Mouse (Mus musculus) kidney, postnatal 4 days (tissue): Measurements from ENCODE around the gene Exoc6b.
"Not testable (repeated sequence)": the region's sequence is repeated elsewhere in the genome, so short reads cannot be mapped to it uniquely, and the experiment has no call there.

ENCODE experiments used
- DNase-seq, 2 experiments: peaks; one replicate each; pipeline ENCODE4 v3.0.0; 2021; ENCODE audit warnings: mixed read lengths in 2 of 2

Gene Exoc6b

DNA sequence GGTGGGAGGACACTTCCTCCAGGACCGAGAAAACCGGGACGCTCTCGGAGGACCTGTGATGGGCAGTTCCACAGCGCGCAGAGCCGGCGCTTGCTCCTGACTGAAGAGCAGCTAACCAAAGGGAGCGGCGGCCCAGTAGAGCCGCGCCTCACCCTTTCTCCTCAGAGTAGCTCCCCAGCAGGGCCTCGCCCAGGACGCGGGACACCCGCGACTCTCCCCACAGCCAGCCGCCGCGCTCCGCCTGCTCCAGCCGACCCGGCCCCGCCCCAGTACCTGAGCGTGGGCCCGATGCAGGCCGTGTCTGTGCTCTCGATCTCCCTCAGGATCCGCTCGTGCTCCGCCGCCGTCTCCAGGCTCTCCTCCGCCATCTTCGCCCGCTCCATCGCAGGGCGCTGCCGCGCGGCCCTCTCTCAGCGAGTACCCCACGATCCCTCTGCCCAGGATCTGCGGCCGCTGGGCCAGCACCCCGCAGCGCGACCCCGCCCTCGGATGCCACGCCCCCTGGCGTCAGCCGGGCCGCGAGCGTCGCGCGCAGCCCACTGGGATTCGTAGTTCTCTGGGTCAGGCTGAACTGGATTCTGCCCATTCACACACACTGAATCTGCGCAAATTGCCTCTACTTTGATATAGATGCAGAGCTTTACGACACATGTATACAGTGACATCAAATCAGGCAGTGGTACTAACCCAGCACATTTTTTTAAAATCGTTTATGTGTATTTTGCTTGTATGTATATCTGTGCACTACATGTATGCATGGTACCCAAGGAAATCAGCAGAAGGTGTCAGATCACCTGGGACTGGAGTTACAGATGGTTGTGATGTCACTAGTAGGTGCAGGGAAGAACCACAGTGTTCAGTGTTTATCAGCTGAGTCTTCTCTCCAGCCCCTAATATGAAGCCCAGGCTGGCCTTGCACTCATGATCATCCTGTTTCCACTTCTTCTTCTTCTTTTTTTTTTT, at the start of gene Exoc6b:
Gene Exoc6b, minus strand, starts transcription at position 491 of the 963 bp plus-strand sequence.
- peak; percentile 90 to 93 for DNase-seq

DNA sequence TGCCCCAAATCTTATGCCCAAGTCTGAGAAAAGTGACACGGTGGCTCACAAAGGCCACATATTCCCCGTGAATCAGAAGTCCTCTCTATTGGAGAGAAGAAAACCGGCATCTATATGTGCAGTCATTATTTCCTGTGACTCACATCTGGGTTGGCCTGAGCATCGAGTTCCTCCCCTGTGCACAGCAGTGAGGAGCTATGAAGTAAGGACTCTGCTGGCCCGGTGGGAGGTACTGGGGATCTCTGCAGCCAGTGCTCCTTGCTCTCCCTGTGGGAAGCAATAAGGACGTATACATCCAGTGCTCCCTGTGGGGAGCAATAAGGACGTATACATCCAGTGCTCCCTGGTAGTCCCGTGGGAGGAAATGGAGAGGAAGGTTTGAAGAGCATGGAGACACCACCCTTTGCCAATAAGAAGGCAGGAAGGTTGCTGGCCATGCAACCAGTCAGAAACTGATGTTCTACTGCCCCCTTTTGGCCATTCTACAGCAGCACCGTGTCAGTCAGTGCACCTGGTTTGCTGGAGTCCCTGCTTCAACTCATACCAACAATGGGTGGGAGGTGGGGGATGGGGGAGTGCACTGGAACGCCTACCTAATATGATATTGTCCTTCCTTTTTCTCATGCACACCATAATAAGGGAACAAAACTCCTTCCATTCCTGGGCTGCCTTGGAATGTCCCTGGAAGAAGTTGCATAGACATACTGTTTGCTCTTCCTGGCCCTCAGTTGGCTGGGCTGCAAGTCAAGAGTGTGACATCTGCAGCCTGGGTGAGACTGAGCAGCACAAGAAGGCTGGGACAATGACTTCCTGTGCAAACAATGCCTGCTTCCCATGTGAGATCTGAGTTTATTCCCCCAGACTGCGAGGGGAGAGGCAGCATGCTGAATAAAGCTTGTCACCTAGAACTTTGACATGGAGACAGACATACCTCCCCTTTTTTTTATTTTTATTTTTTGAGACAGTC, 48.5 kb upstream of the Exoc6b start:
- DNase-seq, result peak; percentile 47 to 63

DNA sequence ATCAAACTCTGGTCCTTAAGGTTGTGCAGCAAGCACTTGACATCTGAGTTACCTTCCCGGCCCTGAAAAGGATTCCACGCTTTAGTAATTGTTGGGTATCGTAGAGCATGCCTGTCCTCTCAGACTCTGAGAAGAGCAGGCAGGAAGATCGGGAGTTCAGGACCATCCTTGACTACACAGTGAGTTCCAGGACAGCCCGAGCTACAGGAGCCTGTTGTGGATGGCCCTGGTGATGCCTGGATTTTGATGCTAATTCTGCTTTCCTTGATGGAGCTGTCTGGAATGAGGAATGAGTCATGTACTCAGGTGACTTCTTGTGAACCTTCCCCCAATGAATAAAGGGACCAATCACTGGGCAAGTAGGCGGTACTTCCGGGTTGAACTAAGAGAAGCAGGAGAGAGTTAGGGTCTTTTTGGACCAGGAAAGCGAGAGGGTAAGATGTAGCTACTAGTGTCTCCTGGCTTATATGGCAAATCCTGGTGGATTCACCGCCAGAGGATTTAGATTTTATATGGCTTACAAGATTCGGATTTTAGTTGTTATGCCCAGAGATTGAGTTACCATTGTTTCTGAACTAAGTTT, 35.8 kb upstream of the Exoc6b start:
- DNase-seq, result no peak

DNA sequence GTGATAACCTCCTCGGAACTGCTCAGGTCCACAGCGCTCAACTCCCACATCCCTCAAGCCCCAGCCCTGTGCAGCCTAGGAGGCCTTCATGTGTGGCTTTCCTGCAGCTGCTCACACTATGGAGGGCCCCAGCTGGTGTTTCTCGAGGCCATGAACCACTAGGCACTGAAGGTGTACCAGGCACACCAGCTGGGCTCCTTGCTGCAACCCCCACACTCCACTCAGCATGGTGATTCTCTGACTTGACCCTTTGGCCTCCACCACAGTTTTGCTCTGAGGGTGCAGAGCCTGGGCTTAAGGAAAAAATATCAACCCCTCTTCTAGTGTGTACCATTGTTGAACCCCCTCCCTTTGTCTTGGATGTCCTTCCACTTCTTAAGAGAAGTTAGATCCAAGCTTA, 34.0 kb upstream of the Exoc6b start:
- no peak for DNase-seq

DNA sequence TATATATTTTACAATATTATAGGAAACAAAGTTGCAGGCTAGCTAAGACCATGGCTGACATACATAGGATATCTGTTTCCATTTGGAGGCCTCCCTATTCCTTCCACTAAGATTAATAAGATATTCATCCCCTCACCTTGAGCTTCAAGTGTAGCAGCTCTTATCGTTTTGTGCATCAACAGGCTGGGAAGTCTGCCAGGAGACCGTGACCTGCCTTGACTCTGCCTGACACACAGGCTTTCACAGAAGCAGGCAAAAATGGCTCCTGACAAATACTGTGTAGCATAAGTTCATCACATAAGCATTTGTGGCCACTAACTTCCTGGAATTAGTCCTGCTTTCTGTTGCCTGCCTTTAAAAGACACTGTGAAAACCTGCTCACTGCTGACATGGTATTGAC, 27.1 kb upstream of the Exoc6b start:
- DNase-seq, result peak; percentile 26 to 31

DNA sequence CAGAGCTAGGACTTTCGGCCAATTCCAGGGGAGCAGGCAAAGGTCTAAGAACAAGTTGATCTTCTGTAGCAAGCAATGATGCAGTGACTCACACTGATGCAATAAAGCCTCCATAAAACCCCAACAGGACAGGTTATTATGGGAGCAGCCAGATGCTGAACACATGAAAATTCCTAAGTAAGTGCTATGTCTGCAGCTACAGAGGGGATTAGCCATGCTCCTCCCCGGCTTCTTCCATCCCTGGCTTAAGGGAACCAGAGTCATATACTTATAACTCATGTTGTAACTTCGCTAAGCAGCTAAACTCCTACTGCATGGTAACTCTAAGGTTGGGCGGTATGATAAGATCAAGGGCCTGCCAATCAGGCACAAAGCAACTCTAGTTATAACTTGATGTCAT, 18.1 kb upstream of the Exoc6b start:
- DNase-seq, result no peak

DNA sequence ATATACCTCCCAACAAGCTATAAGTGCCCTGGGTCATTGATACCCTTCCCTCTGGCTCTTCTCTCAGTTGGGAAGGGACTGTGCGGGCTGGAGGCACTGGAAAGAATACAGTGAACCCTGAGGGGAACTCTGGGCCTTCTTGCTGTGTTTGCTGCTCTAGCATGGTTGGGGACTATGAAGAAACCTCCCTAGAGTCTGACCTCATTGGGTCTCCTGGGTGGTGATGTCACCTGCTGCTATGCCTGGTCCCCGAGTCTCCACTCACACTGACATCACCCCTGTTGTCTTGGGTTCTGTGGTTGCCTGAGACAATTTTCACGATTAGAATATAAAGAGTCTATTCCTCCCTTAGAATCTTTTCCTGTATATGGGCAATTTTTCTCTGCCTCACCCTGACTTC, 17.3 kb upstream of the Exoc6b start:
- no peak for DNase-seq

DNA sequence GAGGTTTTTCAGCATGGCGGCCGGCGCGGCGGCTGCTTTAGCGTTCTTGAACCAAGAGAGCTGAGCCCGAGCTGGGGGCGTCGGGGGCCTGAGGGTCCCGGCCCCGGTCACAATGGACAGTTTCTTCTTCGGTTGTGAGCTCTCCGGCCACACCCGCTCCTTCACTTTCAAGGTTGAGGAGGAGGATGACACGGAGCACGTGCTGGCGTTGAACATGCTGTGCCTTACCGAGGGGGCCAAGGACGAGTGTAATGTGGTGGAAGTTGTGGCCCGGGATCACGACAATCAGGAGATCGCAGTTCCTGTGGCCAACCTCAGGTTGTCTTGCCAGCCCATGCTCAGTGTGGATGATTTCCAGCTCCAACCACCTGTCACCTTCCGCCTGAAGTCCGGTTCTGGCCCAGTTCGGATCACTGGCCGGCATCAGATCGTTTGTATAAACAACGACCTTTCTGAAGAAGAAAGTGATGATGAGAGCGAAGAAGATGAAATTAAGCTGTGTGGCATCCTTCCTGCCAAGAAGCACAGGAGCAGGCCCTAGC, 6.9 kb upstream of the Exoc6b start:
- DNase-seq, result not testable (repeated sequence)

DNA sequence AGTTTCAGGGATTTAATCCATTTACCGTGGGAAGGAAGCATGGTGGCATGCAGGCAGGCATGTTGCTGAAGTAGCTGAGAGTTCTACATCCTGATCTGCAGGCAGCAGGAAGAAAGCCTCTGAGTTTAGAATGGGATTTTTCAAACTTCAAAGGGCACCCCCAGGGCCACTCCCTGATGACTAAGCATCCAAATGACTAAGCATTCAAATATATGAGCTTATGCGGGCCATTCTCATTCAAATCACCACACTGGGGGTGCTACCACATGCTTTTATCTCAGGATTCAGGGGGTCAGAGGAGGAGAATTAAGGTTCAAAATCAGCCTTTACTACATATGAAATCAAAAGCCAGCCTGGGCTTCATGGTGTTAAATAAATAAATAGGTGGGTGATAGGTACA, 5.7 kb upstream of the Exoc6b start:
- no peak for DNase-seq

DNA sequence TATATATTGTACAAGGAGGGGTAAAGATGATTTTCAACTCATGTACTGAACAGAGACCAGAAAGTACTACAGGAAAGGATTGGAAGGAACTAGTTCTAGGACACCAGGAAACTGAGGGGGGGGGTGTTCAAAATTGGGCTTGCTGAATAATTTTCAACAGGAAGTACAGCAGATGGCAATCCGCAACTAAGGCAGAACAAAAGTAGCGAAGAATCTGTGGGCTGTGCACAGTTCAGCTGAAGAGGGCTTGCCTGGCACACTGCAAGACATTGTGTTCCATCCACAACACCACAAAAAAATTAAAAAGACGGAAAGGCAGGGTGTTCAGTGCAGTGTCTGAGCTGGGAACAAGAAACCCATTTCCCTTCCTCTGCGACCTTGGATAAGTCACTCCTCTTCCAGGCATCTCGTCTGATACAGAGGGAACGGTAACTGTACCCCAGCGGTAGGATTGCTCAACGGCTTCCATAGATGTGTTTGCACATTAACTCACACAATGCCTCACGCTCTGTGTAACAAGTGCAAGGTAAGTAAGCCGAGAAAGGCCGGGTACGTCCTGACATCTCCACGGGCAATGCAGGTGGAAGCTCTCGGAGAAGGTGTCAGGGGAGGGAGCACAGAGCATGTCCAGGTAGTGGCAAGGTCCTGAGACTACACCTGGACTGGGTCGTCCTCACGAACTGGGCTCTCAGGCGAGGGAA, 841 bp downstream of the Exoc6b start:
- DNase-seq, result peak; percentile 16 to 43

DNA sequence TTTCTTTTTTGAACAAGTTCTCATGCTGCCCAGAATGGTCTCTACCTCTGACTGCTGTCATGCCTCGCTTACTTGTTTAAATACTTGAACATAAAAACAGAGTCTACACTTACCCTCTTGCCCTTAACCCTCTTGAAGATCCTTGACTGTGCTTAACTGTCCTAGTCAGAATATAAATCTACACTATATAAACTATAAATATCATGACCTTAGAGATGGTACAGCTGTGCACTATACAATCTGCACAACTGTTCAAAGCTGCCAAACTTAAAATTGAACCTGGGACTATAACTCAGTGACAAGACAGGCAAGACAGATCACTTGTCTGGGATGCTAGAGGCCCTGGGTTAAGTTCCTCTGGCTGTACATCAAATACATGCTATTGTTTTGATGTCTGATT, 11.7 kb downstream of the Exoc6b start:
- DNase-seq, result no peak

DNA sequence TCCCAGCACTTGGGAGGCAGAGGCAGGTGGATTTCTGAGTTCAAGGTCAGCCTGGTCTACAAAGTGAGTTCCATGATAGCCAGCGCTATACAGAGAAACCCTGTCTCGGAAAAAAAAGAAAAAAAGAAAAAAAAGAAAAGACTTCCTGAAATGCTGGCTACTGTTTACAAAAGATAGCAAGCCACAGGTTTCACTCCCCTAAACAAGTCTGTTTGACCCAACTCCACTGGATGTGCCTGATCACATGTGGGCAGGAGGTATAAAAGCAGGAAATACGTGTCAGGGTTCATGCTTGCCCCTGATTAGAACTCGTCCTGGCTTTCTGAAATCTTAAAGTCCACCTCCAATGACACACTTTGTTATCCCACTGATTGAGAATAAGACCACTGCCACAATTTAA, 18.2 kb downstream of the Exoc6b start:
- DNase-seq, result no peak

DNA sequence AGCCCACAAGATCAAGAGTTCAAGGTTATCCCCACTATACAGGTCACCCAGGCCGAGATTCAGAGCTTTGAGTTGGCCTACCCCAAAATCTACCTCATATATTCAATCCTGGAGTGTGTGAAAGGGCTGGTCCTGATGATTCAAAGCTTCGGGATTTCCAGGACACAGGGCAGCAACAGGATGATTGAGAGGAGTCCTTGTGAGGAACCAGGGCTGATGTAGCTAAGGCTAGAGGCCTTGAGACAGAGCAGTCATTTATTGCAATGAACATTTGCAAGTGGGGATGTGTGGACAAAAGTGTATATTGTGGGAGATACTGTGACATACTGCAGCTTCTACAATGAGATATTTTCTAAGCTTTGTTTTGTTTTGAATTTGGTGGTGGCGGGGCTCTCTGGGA, 22.8 kb downstream of the Exoc6b start:
- DNase-seq, result no peak

DNA sequence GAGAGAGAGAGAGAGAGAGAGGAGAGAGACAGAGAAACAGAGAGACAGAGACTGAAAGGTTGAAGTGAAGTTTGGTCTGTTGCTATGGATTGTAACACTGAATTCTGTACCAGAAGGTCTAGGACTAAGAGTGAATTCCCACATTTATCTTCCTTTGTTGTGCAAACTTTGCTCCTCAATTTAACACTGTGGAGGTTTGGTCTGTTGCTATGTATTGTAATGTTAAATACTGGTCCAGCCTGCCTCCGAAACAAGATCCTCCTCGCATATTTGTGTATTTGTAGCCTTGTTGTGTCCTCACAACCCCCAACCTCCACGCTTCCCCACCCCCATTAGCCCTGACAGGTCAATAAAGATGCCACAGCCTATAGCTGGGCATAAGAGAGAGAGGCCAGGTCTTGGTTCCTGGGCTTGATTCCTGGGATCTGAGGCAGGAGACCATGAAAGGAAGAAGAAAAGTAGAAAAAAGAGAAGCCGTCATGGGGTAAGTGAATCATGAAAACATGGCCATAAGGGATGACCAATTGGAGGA, 24.6 kb downstream of the Exoc6b start:
- no peak for DNase-seq

DNA sequence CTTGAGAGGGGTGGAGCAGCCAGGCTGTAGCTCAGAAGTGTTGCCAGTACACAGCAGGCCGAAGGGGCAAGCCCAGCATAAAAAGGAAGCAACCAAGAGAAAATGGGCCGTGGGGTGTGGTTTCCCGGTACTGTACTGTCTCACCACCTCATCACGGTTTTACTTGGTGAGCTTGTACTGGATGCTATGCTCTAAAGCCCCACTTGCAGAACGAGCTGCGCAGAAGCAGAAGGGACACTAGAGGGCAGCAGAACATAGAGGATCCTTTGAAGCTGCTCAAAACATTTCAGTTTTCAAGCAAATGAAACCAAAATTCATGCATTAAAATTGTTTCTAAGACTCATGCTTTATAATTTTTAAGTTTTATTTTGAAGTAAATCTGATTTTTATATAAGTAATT, 31.6 kb downstream of the Exoc6b start:
- peak; percentile 66 to 73 for DNase-seq

DNA sequence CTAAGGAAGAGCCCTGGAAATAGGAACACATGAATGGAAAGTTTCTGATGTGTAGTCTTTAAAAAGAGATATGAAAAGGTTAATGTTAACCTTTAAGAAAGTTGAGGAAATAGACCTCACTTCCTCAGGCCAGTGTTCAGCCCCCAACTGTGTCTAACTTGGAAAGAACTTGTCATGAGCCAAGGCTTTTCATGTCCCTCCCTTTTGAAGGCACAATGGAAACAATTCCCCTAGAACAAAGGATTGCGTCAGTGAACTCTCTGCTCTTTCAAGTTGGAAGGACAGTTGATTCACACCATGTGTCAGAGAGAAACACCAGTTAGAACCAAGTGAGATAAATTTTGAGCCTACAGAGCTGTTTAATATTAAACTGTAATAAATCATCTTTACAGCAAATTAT, 39.6 kb downstream of the Exoc6b start:
- no peak for DNase-seq

DNA sequence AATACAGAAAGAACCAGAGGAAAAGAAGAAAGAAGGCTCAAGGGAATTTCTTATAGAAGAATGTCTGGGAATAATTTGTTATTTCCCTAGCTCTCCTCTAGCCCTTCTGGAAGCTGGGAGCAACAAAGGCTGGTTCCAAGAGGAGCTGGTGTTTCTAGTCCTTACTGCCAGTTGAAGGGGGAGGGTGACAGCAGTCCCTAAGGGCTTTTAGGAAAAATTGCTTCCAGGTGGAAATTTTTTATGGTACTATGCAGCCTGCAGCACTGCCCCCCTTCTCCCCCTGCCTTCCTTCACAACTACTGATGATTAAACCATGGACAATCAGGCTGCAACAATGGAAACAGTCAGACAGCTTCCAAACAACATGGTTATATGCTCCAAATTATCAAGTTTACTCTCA, 44.9 kb downstream of the Exoc6b start:
- no peak for DNase-seq

DNA sequence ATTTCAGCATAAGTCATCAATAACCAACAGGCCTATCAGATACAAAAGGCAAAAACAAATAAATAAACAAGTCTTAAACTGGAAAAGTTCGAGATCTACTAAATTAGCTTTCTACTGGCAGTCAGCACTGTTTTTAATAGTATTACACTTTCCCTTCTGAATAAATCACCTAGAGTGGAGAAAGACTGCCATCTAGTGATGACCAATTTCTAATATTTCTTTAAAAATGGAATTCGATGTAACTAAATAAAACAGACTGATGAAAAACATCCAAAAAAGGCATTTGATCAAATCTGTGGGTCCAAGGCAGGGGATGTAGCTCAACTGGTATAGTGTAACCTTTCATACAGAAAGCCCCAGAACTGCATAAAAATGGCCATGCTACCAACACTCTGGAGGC, 52.3 kb downstream of the Exoc6b start:
- no peak for DNase-seq

DNA sequence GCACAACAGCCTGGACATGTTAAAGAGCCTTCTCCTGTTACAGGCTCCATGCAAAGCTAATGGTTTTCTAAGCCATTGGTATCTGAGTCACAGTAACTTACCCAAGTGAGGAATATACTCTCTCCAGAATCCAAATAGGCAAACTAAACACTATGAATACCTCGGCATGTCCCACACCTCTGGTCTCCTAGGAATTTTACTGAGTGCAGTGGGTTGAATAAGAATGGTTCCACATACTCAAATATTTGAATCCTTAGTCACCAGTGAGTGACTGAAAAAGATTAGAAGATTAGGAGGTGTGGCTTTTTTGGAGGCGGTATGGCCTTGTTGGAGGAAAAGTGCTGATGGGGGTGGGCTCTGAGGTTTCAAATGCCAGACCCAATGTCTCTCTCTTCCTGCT, 55.4 kb downstream of the Exoc6b start:
- no peak for DNase-seq

DNA sequence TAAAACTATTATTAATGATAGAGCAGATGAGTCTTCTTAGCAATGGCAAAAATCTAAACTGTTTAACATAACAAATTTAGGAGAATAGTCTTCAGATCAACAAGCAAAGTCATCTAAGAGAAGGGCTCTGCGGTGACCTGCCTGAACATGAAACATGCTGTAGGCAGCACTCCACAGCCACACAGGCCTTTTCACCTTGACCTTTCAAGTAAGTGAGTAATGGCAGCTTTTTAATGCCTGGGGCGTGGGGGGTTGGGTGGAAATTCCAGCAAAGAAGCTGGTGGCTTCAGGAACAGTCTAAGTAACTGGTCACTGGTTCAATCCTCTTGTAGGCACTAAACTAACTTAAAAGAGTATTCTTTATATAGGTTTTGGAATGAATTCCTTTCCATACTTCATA, 58.9 kb downstream of the Exoc6b start:
- DNase-seq, result peak; percentile 5 to 25

DNA sequence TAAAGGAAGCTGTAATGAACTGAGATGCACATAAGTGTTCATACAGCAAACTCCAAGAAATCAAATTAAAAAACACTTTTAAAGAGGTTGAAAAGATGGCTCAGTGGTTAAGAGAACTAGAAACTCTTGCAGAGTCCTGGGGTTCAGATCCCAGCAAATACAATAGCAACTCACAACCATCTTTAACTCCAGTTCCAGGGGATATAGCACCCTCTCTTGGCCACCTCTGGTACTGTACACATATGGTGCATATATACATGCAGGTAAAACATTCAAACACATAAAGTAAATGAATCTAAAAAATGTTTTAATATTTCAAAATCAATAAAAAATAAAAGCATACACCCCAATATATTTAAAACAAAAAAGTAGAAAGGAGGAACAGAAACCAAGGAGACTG, 73.9 kb downstream of the Exoc6b start:
- DNase-seq, result no peak

DNA sequence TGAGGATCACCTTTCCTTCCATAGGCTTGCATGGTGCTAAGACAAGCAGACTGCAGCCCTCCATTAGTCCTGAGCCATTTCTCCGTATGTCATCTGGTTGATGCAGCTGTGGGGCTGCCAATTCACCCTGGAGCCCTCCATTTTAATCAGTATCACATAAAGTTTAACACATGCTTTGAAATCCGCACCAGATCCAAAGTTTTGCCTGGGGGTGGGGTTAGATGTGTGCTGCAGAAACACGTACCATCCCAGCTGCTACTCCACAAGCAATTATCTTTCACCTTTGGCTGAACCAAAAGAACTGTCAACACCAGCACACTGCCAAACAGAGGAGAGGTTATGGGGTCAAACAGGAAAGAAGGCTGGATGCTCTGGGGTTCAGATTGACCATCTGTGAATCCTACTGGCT, 92.7 kb downstream of the Exoc6b start:
- DNase-seq, result peak; percentile 7 to 24
